Mouse (Mus musculus) spleen, postnatal 36 days (tissue): ENCODE results near the gene Slc25a45.

Experiments
- DNase-seq, 2 experiments: peaks; one replicate each; pipeline ENCODE4 v3.0.0; 2022; ENCODE audit warnings: low spot score in 2 of 2, mixed read lengths in 1 of 2

The Slc25a45 gene

DNA sequence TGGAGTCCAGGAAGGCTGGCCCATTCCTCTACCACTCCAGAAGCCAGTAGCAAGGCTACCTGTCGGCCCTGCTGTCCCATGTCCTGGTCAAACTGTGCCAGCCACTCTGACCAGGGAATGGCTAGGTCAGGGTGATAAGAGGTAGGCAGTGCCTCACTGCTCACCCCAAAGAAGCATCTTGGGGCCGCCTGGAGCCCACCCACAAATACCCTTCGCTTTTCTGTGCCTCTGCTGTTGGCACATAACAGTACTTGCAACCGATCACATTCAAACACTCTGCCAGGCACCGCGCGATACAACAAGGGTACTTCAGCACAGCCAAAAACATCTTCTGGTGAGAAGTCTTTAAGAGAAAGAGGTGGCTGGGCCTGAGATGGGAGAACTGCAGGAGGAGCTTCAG lies 14.7 kb downstream of the Slc25a45 start:
- DNase-seq: no peak

DNA sequence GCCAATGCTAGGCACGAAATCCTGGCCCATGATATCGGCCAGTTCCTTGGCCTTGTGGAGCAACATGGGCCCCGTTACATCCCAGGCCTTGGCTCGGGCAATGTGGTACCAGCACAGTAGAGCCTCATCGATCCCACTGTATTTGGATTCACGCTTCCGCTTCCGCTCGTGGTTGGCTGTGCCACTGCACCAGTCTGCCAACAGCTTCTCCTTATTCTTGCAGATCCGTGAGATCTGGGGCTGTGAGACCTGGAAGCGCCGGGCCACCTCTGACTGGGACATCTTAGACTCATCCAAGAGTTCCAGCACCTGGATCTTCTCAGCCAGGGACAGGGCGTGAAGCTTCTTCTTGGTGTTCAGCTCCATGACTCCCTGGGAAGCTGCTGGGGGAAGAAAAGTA lies 15.1 kb downstream of the Slc25a45 start:
- no peak for DNase-seq

DNA sequence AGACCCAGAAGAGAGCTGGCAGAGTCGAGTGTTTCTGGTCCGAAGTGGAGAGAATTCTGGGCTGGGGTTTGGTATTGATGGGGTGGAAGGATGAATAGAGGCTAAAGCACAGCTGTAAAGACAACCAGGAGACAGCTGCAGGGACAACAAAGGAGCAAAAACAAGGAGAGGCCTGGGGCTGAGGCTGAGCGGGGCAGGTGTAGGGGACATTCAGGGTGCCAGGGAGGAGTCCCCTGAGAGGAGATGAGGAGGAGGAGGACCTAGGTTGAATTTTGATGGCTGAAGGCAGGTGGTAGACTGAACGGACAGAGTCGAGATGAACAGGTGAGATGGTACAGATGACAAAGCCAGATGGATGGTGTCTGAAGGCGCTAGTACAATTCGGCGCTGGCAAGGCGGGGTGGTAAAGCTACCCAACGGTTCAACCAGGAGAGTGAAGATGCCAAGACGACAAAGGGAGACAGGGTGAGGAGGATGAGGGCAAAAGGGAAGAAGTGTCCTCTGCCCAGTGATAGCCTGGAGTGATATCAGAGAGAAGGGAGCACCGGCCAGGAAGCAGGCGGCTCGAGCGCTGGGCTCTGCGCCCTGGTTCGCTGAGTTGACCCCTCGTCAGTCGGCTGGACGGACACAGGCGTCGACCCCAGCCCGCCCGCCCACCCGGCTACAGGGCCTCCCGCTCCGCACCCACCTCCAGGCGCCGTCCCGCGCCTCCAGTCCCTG lies 15.8 kb downstream of the Slc25a45 start:
- DNase-seq: no peak

DNA sequence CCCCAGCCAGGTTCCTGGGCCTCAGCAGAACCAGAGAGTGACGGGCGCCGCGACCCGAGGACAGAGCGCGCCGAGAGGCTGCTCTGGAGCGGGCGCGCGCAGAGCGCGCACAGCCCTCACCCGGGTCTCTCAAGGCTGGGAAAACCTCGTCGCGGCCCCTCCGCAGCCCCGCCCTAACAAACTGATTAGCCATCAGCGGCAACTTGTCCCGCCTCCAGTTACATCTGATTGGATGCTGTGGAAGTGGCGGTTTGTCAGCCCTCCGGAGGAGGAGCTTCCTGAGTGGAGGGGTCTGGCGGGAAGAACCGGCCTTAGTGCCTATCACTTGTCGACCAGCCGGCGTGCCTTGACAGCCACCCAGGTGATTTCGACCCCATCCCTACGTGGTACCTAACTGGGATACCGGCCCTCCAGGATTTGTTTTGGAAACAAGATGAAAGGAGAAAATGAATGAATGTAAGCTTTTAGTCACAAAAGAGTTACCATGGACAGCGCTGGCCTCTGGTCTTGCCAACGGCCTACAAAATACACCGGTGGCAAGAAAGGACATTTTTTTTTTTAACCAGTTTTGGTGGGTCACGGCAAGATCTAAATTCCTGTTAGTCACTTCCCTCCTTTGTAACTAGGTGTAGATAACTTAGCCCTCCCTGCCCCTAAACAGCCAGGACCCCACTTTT lies 16.5 kb downstream of the Slc25a45 start, which contains the start of gene Tigd3:
TSS of gene Tigd3 (minus strand) at position 148 of the 677 bp plus-strand sequence.
- DNase-seq: peak; percentile 91 to 93

DNA sequence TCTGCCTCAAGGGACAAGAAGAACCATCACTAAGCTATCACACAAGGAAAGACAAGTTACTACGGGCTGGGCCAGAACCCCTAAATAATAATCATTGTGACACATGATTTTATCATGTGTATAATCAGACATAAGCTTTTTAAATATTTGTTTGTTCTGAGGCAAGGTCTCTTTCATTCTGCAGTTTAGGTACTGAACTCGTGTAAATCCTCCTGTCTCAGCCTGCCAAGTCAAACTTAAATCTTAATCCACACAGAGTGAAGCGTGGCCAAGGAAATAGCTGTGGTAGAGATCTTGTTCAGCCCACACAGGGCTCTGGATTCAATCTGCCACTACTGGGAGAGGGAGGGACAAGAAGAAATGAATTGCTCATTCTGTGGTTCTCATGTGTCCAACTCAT lies 29.7 kb downstream of the Slc25a45 start:
- no peak for DNase-seq

DNA sequence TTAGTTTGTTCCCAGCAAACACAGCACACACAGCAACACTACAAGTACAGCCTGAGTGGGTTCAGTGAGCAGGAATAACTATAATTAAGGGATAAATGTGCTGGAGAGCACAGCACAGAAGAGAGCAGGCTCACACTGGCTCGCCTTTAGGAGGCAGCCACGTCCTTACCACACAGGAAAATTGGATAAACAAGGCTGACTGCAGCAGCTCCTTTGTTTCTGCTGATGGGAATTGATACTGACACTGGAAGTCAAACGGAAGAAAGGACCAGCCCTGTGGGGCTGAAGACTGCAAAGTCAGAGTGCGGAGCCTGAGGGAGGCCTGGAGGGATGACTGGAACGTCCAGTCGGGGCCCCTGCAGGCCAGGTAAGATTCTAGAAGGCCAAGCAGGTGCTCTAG lies 32.6 kb downstream of the Slc25a45 start:
- no peak for DNase-seq

DNA sequence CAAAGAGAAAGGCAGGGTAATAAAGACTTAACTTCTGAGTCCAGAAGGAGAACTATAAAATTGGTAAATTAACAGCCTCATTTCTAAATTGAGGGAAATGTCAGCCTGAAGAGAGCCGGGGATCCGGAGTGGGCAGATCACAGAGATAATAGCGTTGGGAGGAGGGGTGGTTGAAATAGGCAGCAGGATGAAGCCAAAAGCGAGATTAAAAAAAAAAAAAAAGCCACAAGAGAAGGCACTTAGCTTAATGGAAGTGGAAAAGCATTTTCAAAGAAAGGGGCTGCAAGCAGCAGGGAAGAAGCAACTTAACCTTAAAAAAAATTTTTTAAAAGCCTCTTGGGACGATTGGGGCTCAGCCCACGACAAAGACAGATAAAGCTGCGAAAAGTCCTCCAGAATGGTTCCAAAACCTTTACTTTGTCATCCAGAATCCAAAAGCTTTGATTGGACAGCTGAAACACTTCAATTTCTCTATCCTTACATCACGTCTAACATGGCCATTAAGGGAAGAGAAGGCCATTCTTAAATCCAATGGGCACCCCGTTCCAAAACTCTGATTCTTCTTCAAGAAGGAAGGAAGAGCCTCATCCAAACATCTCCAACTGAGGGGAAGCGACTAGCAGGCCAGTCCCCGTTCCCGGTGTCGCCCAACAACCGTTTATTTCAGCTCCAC lies 34.0 kb downstream of the Slc25a45 start:
- no peak for DNase-seq

- DNase-seq: peak; percentile 98 to 100
Measured at GRCm38 (mm10) chr19:5912103-5913006, 34.7 kb downstream of the Slc25a45 start.

DNA sequence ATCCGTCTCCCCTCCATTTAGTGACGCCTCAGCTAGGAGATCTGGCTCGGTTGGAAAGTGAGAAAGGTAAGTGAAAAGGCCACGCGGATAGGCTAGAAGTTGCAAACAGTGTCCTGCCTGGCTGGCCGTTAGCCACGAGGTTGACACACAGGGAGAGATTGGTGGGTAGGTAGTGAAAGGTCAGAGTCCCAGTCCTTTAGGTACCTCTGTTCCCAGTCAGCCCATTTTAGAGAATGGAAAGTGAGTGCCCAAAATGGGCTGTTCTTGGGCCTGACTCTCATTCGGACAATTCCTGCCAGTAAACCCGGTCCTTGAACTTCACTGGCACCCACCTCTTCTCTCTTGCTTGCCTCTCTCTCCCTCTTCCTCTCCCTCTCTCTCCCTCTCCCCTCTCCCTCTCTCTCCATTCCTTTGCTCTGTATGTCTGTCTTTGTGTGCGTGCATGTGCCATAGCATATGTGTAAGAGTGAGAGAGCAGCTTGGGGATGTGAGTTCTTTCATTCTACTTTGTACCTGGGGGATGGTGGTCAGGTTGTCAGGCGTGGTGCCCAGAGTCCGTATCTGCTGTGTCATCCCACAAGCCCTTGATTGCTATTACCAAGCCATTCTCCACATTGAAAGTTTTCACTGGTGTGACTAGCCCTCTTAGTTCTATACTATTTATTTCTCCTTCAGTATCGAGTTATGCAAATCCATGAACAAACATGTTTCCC lies 35.6 kb downstream of the Slc25a45 start, which contains the start of gene Dpf2:
TSS of gene Dpf2 (minus strand) at position 4 of the 713 bp plus-strand sequence.
- no peak for DNase-seq

GRCm38 (mm10) chr19:5921715-5922114 lies 44.1 kb downstream of the Slc25a45 start:
- DNase-seq: no peak

- DNase-seq: no peak
Measured at GRCm38 (mm10) chr19:5922119-5922942, 44.7 kb downstream of the Slc25a45 start.

GRCm38 (mm10) chr19:5922963-5923362 lies 45.4 kb downstream of the Slc25a45 start:
- DNase-seq: no peak

- DNase-seq: peak; percentile 74 to 82
Measured at GRCm38 (mm10) chr19:5923990-5924712, 46.5 kb downstream of the Slc25a45 start.

- DNase-seq: peak; percentile 95
Measured at GRCm38 (mm10) chr19:5924713-5925093, 47.1 kb downstream of the Slc25a45 start, which contains the start of gene Cdc42ep2. Gene Cdc42ep2 (minus strand): TSS chr19:5924816.

GRCm38 (mm10) chr19:5925311-5925855 lies 47.8 kb downstream of the Slc25a45 start:
- no peak for DNase-seq

GRCm38 (mm10) chr19:5927026-5927425 lies 49.4 kb downstream of the Slc25a45 start:
- no peak for DNase-seq

DNA sequence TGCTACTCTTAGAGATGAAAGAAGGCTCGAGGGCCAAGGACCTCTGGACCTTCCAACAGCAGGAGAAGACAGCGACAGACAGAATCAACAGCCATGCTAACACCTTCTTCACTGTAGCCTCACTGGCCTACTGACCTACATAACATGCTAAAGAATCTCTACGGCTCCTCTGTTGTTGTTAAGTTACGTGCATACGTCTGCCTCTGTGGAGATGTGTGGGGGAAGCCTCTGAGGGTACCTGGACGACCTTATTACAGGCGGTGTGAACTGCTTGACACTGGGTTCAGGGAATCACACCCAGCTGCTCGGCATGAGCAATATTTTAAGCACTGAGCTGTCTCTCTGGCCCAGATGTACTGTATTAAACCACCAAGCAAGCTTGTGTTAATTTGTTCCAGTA lies 49.9 kb downstream of the Slc25a45 start:
- DNase-seq: no peak

- DNase-seq: no peak
Measured at GRCm38 (mm10) chr19:5928104-5928503, 50.5 kb downstream of the Slc25a45 start.

DNA sequence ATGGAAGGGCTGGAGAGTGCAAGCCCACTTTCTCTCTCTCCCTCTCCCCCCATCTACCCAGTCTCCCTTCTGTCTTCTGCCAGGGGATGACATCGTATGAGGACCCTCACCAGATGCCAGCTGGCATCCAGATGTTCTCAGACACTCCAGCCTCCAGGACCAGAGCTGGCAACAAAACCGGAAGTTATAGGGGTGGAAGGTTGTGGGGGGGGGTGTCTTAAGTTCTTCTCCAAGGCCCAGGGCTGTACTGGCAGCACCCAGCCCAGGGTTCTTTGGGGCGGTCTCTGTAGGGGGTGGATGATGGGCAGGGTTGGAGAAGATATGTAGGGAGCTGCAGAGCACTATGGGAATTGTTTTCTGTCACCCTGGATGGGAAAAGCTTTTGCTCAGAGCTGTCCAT lies 50.9 kb downstream of the Slc25a45 start:
- DNase-seq: no peak
